In the genomic region with DNA sequence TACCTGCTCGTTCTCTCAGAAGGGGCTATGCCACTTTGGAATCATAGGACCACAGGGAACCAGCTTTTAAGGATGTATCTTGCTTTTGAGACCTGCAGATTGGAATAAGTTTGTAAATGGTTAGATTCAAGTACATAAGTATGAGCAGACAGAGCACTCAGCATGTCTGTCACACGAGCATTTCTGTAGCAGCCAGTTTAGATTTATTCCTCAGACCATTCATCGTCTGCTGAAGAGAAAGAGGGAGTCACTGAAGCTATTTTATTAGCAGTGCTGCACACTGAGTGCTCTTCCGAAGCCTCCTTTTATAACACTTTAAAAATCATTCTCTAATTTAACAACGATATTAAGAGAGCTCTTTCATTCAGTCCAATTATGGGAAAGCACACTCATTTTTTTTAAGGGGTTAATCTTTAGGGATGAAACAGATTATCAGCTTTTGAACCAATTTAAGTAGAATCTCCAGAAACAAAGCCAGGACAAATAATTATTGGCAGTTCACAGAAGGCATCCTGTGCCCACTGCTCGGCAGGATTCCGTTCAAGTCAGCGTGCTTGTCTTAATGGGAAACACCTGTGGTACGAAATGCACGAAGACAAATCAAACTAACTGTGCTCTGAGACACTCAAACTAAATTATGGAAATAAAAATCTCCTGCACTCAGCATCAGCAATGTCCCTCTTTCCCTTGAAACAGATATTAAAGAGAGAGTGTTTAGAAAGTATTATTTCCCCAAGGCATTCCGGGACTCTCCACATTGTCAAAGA, we compare ENCODE assay signal across 14 mouse cellular contexts.
A peak's percentile ranks its signal among the peaks of the same experiment; 100 is the strongest.
DNase-seq lines count a peak whose midpoint lies in the region; ATAC-seq lines count a peak whose summit lies in the region.
"Had no signal": no experiment of that assay in that cellular context is flagged by ENCODE, and none has a peak within 500 bp of the region (broad histone marks: within the 10 kb centered on the region; RNA-seq: fewer than 3 reads in every experiment).

No protein-coding gene starts in this region.

- no peak overlapping the region for H3K9ac ChIP-seq in neural tube, embryonic 13.5 days
- H3K9ac ChIP-seq in embryonic facial prominence, embryonic 11.5 days (replicated peaks; ENCODE audit: low read length) = no peak overlapping the region
- H3K9ac ChIP-seq in limb, embryonic 11.5 days (ENCODE audit: low read length) = no peak overlapping the region
- H3K9ac ChIP-seq: limb, embryonic 12.5 days had no signal

- H3K9me3 ChIP-seq in neural tube, embryonic 13.5 days = no peaks in the 10 kb centered on the region
- H3K9me3 ChIP-seq in embryonic facial prominence, embryonic 11.5 days (replicated peaks; ENCODE audit: control insufficient read depth, low read length) = no peaks in the 10 kb centered on the region
- no peaks in the 10 kb centered on the region for H3K9me3 ChIP-seq in limb, embryonic 11.5 days (ENCODE audit: control insufficient read depth, low read length)
- H3K9me3 ChIP-seq: limb, embryonic 12.5 days had no signal

- no peak for ATAC-seq in neural tube, embryonic 13.5 days (ENCODE audit: low read depth)
- no peak for ATAC-seq in embryonic facial prominence, embryonic 11.5 days (replicated peaks; ENCODE audit: insufficient number of reproducible peaks, low FRiP score, low TSS enrichment, low read depth)
- ATAC-seq in limb, embryonic 11.5 days (ENCODE audit: insufficient number of reproducible peaks, low FRiP score, low TSS enrichment, low read depth) = no peak
- ATAC-seq: activated CD4-positive, CD25-positive, alpha-beta regulatory T cell, adult 4 months; intestine, postnatal 0 days had no signal

- H3K27ac ChIP-seq in neural tube, embryonic 13.5 days (replicated peaks) = no peak overlapping the region
- H3K27ac ChIP-seq in embryonic facial prominence, embryonic 11.5 days (replicated peaks; ENCODE audit: low read depth, low read length) = no peak overlapping the region
- no peak overlapping the region for H3K27ac ChIP-seq in limb, embryonic 11.5 days (replicated peaks; ENCODE audit: low read depth, low read length)
- H3K27ac ChIP-seq: limb, embryonic 12.5 days had no signal

- H3K4me2 ChIP-seq in neural tube, embryonic 13.5 days = peak overlapping the region; percentile 32
- H3K4me2 ChIP-seq in embryonic facial prominence, embryonic 11.5 days (ENCODE audit: low read depth, low read length) = no peak overlapping the region
- H3K4me2 ChIP-seq in limb, embryonic 11.5 days (ENCODE audit: low read depth, severe bottlenecking) = no peak overlapping the region
- H3K4me2 ChIP-seq: limb, embryonic 12.5 days had no signal

- H3K36me3 ChIP-seq in neural tube, embryonic 13.5 days = no peaks in the 10 kb centered on the region
- no peaks in the 10 kb centered on the region for H3K36me3 ChIP-seq in embryonic facial prominence, embryonic 11.5 days (replicated peaks; ENCODE audit: control insufficient read depth, insufficient read depth, low read depth, low read length)
- H3K36me3 ChIP-seq in limb, embryonic 11.5 days (ENCODE audit: control insufficient read depth, insufficient read depth, low read length) = no peaks in the 10 kb centered on the region
- H3K36me3 ChIP-seq: limb, embryonic 12.5 days had no signal

- H3K4me1 ChIP-seq in neural tube, embryonic 13.5 days (replicated peaks) = peaks cover 14% of the 10 kb centered on the region; the same call in 1 of the 2 replicates
- H3K4me1 ChIP-seq in embryonic facial prominence, embryonic 11.5 days (ENCODE audit: control insufficient read depth, insufficient read depth, low read length) = no peaks in the 10 kb centered on the region
- peaks cover 6% of the 10 kb centered on the region; the same call in 1 of the 2 replicates for H3K4me1 ChIP-seq in limb, embryonic 11.5 days (ENCODE audit: control insufficient read depth, insufficient read depth, low read length)

- no peaks in the 10 kb centered on the region for H3K27me3 ChIP-seq in neural tube, embryonic 13.5 days
- H3K27me3 ChIP-seq in embryonic facial prominence, embryonic 11.5 days (ENCODE audit: control insufficient read depth, insufficient read depth, low read length) = no peaks in the 10 kb centered on the region
- H3K27me3 ChIP-seq in limb, embryonic 11.5 days (ENCODE audit: control insufficient read depth, insufficient read depth, low read length) = no peaks in the 10 kb centered on the region

- 32% methylated on average over 11 of the region's 11 CpGs for WGBS in neural tube, embryonic 13.5 days
- WGBS in embryonic facial prominence, embryonic 11.5 days = 23% methylated on average over 11 of the region's 11 CpGs
- 14% methylated on average over 11 of the region's 11 CpGs for WGBS in limb, embryonic 11.5 days

- H3K4me3 ChIP-seq in neural tube, embryonic 13.5 days = no peak overlapping the region
- H3K4me3 ChIP-seq in embryonic facial prominence, embryonic 11.5 days (ENCODE audit: low read depth, low read length) = no peak overlapping the region
- H3K4me3 ChIP-seq in limb, embryonic 11.5 days (ENCODE audit: low read depth, low read length) = no peak overlapping the region
- H3K4me3 ChIP-seq: limb, embryonic 12.5 days had no signal

- DNase-seq in neural tube, embryonic 10.5 days (ENCODE audit: extremely low spot score, low spot score) = no peak
- peak; percentile 76 for DNase-seq in embryonic facial prominence, embryonic 11.5 days (ENCODE audit: low spot score)
- DNase-seq in limb, embryonic 11.5 days (ENCODE audit: low spot score) = peak; percentile 53
- no peak for DNase-seq in heart, adult 11 months
- no peak for DNase-seq in frontal cortex, postnatal 36 days (ENCODE audit: low spot score in 2 of 2)
- no peak for DNase-seq in right cerebral cortex, postnatal 25 days
- DNase-seq: cerebellum, adult 11-12 months; kidney, postnatal 25 days; right cerebral cortex, postnatal 4 days; thymus, adult 2 months had no signal

Comparison
In these comparisons a context has a peak if more than half of its experiments do, and no peak if none do; other contexts are left out.
1. DNase-seq: peak in embryonic facial prominence, embryonic 11.5 days (single experiment) and limb, embryonic 11.5 days (single experiment); none in neural tube, embryonic 10.5 days (single experiment), heart, adult 11 months (single experiment), frontal cortex, postnatal 36 days (0 of 2) and right cerebral cortex, postnatal 25 days (single experiment).